Mouse (Mus musculus): Measurements from ENCODE around the gene Tspyl4. TPM values are rescaled to one million over a fixed set of nuclear protein-coding genes. Genes with fewer than 3 reads are reported as not detected.
"Not testable (repeated sequence)": the region's sequence is repeated elsewhere in the genome, so short reads cannot be mapped to it uniquely, and the experiment has no call there.

The Tspyl4 gene
- polyA plus RNA-seq (2015; fragmentation: Nextera tagmentation; extraction: Ambion mirVana), result 0.39 and 0.71 TPM in 2 replicates

DNA sequence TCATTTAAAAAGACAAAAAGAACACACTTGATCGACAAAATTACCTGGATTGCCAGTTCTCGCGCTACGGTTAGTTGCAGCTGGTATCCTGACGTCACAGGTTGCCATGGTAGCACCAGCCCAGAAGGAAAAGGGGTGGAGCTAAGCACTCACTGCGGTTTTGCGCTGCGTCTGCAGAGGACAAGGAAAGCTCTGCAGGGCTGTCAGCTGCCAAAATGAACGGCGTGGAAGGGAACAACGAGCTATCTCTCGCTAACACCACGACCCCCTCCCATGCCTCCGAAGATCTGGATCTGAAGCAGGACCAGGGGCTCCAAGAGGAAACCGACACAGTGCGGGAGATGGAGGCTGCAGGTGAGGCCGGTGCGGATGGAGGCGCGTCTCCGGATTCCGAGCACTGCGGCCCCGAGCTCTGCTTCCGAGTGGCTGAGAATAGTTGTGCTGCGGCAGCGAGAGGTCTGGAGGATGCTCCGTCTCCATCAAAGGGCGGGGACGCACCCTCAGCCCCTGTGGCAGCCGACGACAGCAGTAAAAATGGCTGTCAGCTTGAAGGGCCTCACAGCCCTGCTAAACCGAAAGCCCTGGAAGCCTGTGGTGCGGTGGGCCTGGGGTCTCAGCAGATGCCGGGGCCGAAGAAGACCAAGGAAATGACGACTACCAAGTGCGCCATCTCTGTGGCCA is at the start of gene Tspyl4:
Tspyl4 (plus strand) TSS at position 144 of the 681 bp plus-strand sequence.
- Histone ChIP-seq H3K4me3 (ENCODE audit: low read depth, low read length) (peak within 1 kb of the TSS; percentile 64), H3K4me2 (ENCODE audit: low read depth, low read length) (peak within 1 kb of the TSS; percentile 85), H3K27me3 (ENCODE audit: control insufficient read depth, insufficient read depth, low read depth, low read length) (no peaks in the 10 kb centered on the region; the same call in none of the 2 replicates), H3K27ac (ENCODE audit: low read length) (no peak within 1 kb of the TSS), H3K9ac (ENCODE audit: low read depth, low read length) (peak within 1 kb of the TSS; percentile 43; the same call in 1 of the 2 replicates), H3K4me1 (ENCODE audit: control insufficient read depth, low read depth, low read length) (peaks cover 13% of the 10 kb centered on the region), H3K9me3 (replicated peaks; ENCODE audit: control insufficient read depth, low read length) (no peaks in the 10 kb centered on the region), H3K36me3 (ENCODE audit: control insufficient read depth, insufficient read depth) (no peaks in the 10 kb centered on the region)
- peak; percentile 94 for ATAC-seq (ENCODE audit: low read depth)
- whole genome bisulfite sequencing (ENCODE audit: insufficient replicate concordance), result under 1% methylated on average over 38 of the region's 38 CpGs

GRCm38 (mm10) chr10:34247757-34248156 is 49.5 kb upstream of the Tspyl4 start:
- Histone ChIP-seq H3K4me1 (ENCODE audit: control insufficient read depth, low read depth, low read length) (no peaks in the 10 kb centered on the region), H3K9ac (ENCODE audit: low read depth, low read length) (no peak overlapping the region), H3K4me3 (ENCODE audit: low read depth, low read length) (no peak overlapping the region), H3K9me3 (replicated peaks; ENCODE audit: control insufficient read depth, low read length) (no peaks in the 10 kb centered on the region), H3K27ac (ENCODE audit: low read length) (no peak overlapping the region), H3K27me3 (ENCODE audit: control insufficient read depth, insufficient read depth, low read depth, low read length) (no peaks in the 10 kb centered on the region), H3K36me3 (ENCODE audit: control insufficient read depth, insufficient read depth) (no peaks in the 10 kb centered on the region), H3K4me2 (ENCODE audit: low read depth, low read length) (no peak overlapping the region)
- 45% methylated on average over 3 of the region's 3 CpGs for WGBS (ENCODE audit: insufficient replicate concordance)
- no peak for ATAC-seq (ENCODE audit: low read depth)

DNA sequence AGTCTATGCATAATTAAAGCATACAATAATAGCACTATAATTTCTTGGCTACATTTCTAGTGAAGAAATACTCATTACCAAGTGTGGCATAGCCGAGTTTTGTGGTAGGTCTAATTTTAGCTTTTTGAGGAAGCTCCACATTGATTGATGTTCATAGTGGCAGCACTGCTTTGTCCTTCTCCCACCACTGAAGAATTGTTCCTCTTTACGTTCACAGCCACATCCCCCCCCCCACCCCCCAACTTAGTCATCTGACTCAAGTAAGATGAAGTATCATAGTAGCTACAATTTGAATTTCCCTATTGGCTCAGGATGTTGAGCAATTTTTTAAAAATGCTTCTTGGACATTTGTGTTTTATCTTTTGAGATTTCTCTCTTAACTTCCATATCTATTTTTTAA is 47.6 kb upstream of the Tspyl4 start:
- Histone ChIP-seq H3K9ac (ENCODE audit: low read depth, low read length) (no peak overlapping the region), H3K4me3 (ENCODE audit: low read depth, low read length) (no peak overlapping the region), H3K4me1 (ENCODE audit: control insufficient read depth, low read depth, low read length) (no peaks in the 10 kb centered on the region), H3K27me3 (ENCODE audit: control insufficient read depth, insufficient read depth, low read depth, low read length) (no peaks in the 10 kb centered on the region), H3K36me3 (ENCODE audit: control insufficient read depth, insufficient read depth) (no peaks in the 10 kb centered on the region), H3K27ac (ENCODE audit: low read length) (no peak overlapping the region), H3K9me3 (replicated peaks; ENCODE audit: control insufficient read depth, low read length) (no peaks in the 10 kb centered on the region), H3K4me2 (ENCODE audit: low read depth, low read length) (no peak overlapping the region)
- 10% methylated on average over 2 of the region's 2 CpGs for WGBS (ENCODE audit: insufficient replicate concordance)
- ATAC-seq (ENCODE audit: low read depth), result no peak

DNA sequence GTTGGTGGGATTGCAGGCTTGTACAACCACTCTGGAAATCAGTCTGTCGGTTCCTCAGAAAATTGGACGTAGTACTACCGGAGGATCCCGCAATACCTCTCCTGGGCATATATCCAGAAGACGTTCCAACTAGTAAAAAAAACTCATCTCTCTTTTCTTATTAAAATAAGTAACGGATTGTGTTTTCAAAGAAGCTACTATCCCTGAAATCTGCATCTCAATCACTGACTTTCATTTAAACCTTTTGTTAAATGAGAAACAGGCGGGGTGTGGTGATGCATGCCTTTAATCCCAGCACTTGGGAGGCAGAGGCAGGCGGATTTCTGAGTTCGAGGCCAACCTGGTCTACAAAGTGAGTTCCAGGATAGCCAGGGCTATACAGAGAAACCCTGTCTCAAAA is 44.4 kb upstream of the Tspyl4 start:
- H3K4me2 ChIP-seq (ENCODE audit: low read depth, low read length); H3K4me1 ChIP-seq (ENCODE audit: control insufficient read depth, low read depth, low read length); H3K36me3 ChIP-seq (ENCODE audit: control insufficient read depth, insufficient read depth); H3K27ac ChIP-seq (ENCODE audit: low read length); H3K27me3 ChIP-seq (ENCODE audit: control insufficient read depth, insufficient read depth, low read depth, low read length); ATAC-seq (ENCODE audit: low read depth); H3K9ac ChIP-seq (ENCODE audit: low read depth, low read length); H3K9me3 ChIP-seq (replicated peaks; ENCODE audit: control insufficient read depth, low read length); H3K4me3 ChIP-seq (ENCODE audit: low read depth, low read length): not testable (repeated sequence)
- WGBS (ENCODE audit: insufficient replicate concordance), result 71% methylated on average over 9 of the region's 9 CpGs

DNA sequence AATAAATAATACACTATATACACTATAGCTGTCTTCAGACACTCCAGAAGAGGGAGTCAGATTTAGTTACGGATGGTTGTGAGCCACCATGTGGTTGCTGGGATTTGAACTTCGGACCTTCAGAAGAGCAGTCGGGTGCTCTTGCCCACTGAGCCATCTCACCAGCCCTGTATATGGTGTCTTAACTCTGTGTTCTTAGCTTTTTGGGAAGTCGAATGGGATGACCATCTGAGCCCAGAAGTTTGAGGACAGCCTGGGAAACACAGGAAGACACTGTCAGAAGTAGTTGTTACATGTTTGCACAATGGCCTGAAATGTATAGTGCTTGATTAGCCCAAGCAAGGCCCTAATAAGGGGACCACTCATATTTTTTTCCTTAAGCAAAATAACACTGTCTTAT is 32.1 kb upstream of the Tspyl4 start:
- Histone ChIP-seq H3K9me3 (replicated peaks; ENCODE audit: control insufficient read depth, low read length) (no peaks in the 10 kb centered on the region), H3K27me3 (ENCODE audit: control insufficient read depth, insufficient read depth, low read depth, low read length) (no peaks in the 10 kb centered on the region), H3K4me1 (ENCODE audit: control insufficient read depth, low read depth, low read length) (no peaks in the 10 kb centered on the region), H3K27ac (ENCODE audit: low read length) (no peak overlapping the region), H3K4me3 (ENCODE audit: low read depth, low read length) (no peak overlapping the region), H3K36me3 (ENCODE audit: control insufficient read depth, insufficient read depth) (no peaks in the 10 kb centered on the region), H3K4me2 (ENCODE audit: low read depth, low read length) (no peak overlapping the region), H3K9ac (ENCODE audit: low read depth, low read length) (no peak overlapping the region)
- 67% methylated on average over 4 of the region's 4 CpGs for WGBS (ENCODE audit: insufficient replicate concordance)
- ATAC-seq (ENCODE audit: low read depth), result no peak

- Histone ChIP-seq H3K36me3 (ENCODE audit: control insufficient read depth, insufficient read depth) (no peaks in the 10 kb centered on the region), H3K9me3 (replicated peaks; ENCODE audit: control insufficient read depth, low read length) (no peaks in the 10 kb centered on the region), H3K4me2 (ENCODE audit: low read depth, low read length) (no peak overlapping the region), H3K4me1 (ENCODE audit: control insufficient read depth, low read depth, low read length) (no peaks in the 10 kb centered on the region), H3K9ac (ENCODE audit: low read depth, low read length) (no peak overlapping the region), H3K4me3 (ENCODE audit: low read depth, low read length) (no peak overlapping the region), H3K27ac (ENCODE audit: low read length) (no peak overlapping the region), H3K27me3 (ENCODE audit: control insufficient read depth, insufficient read depth, low read depth, low read length) (no peaks in the 10 kb centered on the region)
- 52% methylated on average over 5 of the region's 5 CpGs for WGBS (ENCODE audit: insufficient replicate concordance)
- ATAC-seq (ENCODE audit: low read depth), result no peak
These were observed 29.8 kb upstream of the Tspyl4 start for GRCm38 (mm10) chr10:34267312-34268070.

DNA sequence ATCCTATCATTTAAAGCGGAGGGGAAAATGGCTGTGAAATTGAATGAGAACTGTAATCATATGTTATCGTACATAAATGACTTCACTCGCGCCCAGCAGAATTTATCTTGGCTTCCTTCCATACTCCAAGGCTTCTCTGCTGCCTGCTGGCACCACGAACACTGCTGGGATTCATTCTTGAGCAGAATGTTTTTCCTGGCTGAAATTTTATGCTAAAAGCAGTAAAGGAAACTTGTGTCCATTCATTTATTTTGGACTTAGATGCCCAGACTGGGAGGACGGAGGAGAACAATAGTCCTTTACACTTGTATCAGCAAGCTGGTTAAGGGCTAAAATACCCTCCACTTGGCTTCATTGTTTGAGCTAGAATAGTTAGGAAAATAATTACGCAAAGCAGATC is 25.6 kb upstream of the Tspyl4 start:
- H3K4me1 ChIP-seq (ENCODE audit: control insufficient read depth, low read depth, low read length), result no peaks in the 10 kb centered on the region
- H3K27me3 ChIP-seq (ENCODE audit: control insufficient read depth, insufficient read depth, low read depth, low read length), result no peaks in the 10 kb centered on the region
- no peaks in the 10 kb centered on the region for H3K9me3 ChIP-seq (replicated peaks; ENCODE audit: control insufficient read depth, low read length)
- no peak overlapping the region for H3K9ac ChIP-seq (ENCODE audit: low read depth, low read length)
- no peak overlapping the region for H3K27ac ChIP-seq (ENCODE audit: low read length)
- H3K36me3 ChIP-seq (ENCODE audit: control insufficient read depth, insufficient read depth), result no peaks in the 10 kb centered on the region
- no peak for ATAC-seq (ENCODE audit: low read depth)
- no peak overlapping the region for H3K4me3 ChIP-seq (ENCODE audit: low read depth, low read length)
- 64% methylated on average over 7 of the region's 7 CpGs for WGBS (ENCODE audit: insufficient replicate concordance)
- H3K4me2 ChIP-seq (ENCODE audit: low read depth, low read length), result no peak overlapping the region

GRCm38 (mm10) chr10:34280591-34281175 is 16.6 kb upstream of the Tspyl4 start:
- Histone ChIP-seq H3K9ac (ENCODE audit: low read depth, low read length) (peak overlapping the region; percentile 58), H3K27me3 (ENCODE audit: control insufficient read depth, insufficient read depth, low read depth, low read length) (no peaks in the 10 kb centered on the region), H3K9me3 (replicated peaks; ENCODE audit: control insufficient read depth, low read length) (no peaks in the 10 kb centered on the region), H3K4me3 (ENCODE audit: low read depth, low read length) (peak overlapping the region; percentile 59), H3K36me3 (ENCODE audit: control insufficient read depth, insufficient read depth) (no peaks in the 10 kb centered on the region), H3K27ac (ENCODE audit: low read length) (no peak overlapping the region), H3K4me1 (ENCODE audit: control insufficient read depth, low read depth, low read length) (peaks cover 13% of the 10 kb centered on the region), H3K4me2 (ENCODE audit: low read depth, low read length) (peak overlapping the region; percentile 83)
- WGBS (ENCODE audit: insufficient replicate concordance), result 18% methylated on average over 13 of the region's 13 CpGs
- no peak for ATAC-seq (ENCODE audit: low read depth)
